Mouse (Mus musculus) embryo, embryonic 11 days (tissue): ENCODE data around the gene Chchd6.

Source experiments
- DNase-seq: peaks from one replicate; pipeline ENCODE4 v3.0.0-alpha.2; 2015

Gene Chchd6

GRCm38 (mm10) chr6:89353101-89353500, 242.4 kb downstream of the Chchd6 start:
- no peak for DNase-seq

- peak; percentile 64 for DNase-seq
Observed at GRCm38 (mm10) chr6:89351441-89352137, 243.9 kb downstream of the Chchd6 start.

- DNase-seq = no peak
Observed at GRCm38 (mm10) chr6:89350520-89350919, 244.9 kb downstream of the Chchd6 start.

GRCm38 (mm10) chr6:89350037-89350515, 245.4 kb downstream of the Chchd6 start:
- DNase-seq = no peak

- no peak for DNase-seq
Observed at GRCm38 (mm10) chr6:89348363-89348762, 247.1 kb downstream of the Chchd6 start.

GRCm38 (mm10) chr6:89347792-89348191, 247.7 kb downstream of the Chchd6 start:
- no peak for DNase-seq

GRCm38 (mm10) chr6:89345855-89346254, 249.6 kb downstream of the Chchd6 start:
- no peak for DNase-seq

- DNase-seq = no peak
Observed at GRCm38 (mm10) chr6:89345486-89345785, 250.0 kb downstream of the Chchd6 start.

- peak; percentile 89 for DNase-seq
Observed at GRCm38 (mm10) chr6:89344613-89345485, 250.6 kb downstream of the Chchd6 start.

- DNase-seq = no peak
Observed at GRCm38 (mm10) chr6:89341981-89342380, 253.5 kb downstream of the Chchd6 start.

GRCm38 (mm10) chr6:89339447-89339846, 256.0 kb downstream of the Chchd6 start:
- DNase-seq = no peak

GRCm38 (mm10) chr6:89338733-89339132, 256.7 kb downstream of the Chchd6 start:
- DNase-seq = no peak

GRCm38 (mm10) chr6:89337574-89337973, 257.9 kb downstream of the Chchd6 start:
- no peak for DNase-seq

- DNase-seq = peak; percentile 90
Observed at GRCm38 (mm10) chr6:89333964-89334702, 261.3 kb downstream of the Chchd6 start.
